Mouse (Mus musculus) right cerebral cortex, postnatal 14 days (tissue): ENCODE measurements around the gene Rtn4rl1.

ENCODE experiments used
- DNase-seq: peaks from one replicate; pipeline ENCODE4 v3.0.0; 2022

Gene Rtn4rl1

DNA sequence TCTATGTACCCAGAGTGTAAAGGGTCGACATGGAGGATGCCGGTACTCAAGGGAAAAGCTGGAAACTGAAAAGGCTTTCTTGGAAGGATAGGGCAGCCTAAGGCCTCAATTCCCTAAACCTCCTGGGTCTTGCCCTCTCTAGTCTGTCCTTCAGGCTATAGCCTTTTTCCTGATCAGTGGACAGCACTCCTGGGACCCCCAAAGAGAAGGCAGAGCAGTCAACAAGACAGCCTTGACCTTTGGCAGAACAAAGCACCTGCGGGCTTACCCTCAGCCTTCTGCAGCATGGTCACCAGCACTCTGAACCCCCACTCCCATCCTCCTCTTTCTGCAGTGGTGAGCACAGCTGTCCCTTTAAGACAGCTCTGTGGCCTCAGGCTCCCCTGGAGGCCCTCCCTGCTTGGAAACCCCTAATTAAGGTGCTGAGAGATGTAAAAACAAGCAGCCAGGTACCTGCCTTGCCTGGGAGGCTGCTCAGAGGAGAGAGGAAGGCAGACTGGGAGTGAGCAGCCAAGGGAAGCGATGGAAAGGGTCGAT, 2.6 kb upstream of the Rtn4rl1 start, which contains the start of gene Dph1:
Gene Dph1 (minus strand): TSS at position 337 of the 537 bp plus-strand sequence.
- no peak for DNase-seq

GRCm38 (mm10) chr11:75191841-75192240, 1.7 kb upstream of the Rtn4rl1 start:
- DNase-seq = no peak

DNA sequence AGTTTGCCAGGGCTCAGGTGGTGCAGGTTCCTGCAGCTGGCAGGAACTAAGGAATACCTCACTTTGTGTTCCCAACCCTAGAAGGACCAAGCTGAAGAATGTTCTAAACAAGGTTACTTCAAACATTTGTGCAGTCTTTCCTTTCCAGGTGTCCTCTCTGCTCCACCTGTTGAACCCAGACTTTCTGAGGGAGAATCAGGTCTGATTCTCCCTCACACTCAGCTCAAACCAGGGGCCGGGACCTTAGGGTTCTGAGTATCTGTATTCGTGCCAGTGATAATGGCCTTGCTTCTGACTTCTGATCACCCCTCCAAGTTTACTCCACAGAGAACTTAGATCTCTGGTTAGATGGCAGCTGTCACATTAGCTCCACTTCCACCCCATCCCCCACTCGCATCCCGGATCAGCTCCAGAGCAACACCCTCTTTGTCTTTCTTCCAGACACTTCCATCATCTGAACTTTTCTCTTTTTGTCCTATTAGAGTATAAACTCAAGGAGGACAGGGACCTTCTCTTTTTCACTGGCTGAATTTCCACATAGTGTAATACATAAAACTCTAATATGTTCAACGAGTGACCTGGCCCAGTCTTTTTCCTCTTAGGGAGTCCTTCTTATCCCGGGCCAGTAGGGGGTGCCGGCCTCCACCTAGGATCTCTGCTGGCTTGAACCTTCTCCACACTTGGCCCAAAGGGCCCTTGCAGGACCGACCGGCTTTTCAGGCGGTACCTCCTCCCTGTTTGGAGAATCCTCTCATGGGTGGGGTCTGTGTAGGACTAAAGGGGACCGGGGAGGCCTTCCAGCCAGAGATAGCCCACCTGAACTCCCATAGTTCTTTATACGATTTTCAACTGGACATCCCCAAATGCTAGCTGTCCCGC, 1.0 kb upstream of the Rtn4rl1 start:
- DNase-seq = peak; percentile 78

- no peak for DNase-seq
Measured at GRCm38 (mm10) chr11:75194121-75194849, 702 bp downstream of the Rtn4rl1 start.

GRCm38 (mm10) chr11:75194850-75195461, 1.4 kb downstream of the Rtn4rl1 start:
- peak; percentile 63 for DNase-seq

- DNase-seq = no peak
Measured at GRCm38 (mm10) chr11:75196131-75196530, 2.5 kb downstream of the Rtn4rl1 start.

DNA sequence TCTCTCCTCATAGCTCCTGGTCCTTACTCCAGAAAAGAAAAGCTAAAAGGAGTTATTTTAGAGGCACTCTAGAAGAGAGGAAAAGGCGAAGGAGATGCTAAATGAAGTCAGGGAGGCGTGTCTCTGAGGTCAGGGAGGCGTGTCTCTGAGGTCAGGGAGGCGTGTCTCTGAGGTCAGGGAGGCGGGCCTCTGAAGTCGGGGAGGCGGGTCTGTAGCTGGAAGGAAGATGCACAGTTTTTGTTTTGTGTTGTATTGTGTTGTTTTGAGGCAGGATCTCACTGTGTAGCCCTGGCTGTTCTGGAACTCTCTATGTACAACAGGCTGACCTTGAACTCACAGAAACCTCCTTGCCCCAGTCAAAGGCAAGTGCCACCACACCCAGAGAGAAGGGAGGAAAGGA, 4.4 kb downstream of the Rtn4rl1 start:
- no peak for DNase-seq

DNA sequence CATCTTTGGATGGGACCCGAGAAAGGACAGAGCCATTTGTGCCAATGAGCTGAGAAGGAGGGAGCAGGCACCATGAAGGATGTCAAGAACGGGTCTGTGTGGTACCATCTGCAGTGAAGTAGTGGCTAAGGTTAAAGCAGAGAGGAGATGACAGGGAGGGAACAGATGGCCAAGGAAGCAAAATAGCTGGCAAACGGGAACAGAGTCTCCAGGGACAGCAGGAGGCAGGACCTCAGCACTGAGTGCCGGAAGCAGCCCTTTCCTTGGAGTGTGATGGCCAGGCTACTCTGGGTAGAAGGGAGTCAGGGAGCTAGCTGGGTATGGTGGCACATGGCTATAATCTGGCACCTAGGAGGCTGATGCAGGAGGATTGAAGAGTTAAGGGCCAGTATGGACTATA, 5.2 kb downstream of the Rtn4rl1 start:
- no peak for DNase-seq

DNA sequence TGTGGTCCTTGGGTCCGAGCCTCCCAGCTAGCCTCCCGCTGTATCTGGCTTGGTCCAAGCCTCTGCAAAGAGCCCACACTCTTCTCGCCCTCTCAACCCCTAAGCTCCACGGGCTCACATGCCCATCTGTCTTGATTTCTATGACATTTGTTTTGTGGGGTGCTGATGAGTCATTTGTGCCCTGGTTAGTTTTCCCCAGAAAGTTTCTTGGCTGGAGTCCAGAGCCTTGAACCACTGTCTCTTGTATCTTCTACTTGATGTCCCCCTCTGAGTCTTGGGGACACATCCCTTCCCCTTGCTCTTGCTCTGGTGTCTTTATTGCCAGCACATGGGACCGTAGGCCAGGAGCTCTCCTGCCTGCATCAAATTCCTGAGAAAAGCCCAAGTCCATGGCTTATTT, 6.4 kb downstream of the Rtn4rl1 start:
- DNase-seq = no peak

DNA sequence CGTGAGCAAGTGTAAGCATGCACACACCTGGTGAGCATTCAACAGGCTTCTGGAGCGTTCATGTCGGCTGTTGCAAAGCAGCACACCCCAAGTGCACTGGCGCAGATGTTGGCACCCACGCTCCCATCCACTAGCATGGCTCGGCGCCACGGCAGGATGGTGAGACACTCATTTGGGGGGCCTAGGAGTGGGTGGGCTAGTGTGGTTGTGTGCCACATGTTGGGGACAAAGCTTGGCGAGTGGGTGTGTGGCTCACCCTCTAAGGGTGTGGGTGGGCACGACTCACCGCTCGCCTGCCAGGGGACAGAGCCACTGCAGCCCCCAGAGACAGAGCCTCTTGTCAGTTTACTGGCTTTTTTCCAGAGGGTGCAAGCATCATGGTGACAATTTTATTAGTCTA, 7.4 kb downstream of the Rtn4rl1 start:
- peak; percentile 63 for DNase-seq

DNA sequence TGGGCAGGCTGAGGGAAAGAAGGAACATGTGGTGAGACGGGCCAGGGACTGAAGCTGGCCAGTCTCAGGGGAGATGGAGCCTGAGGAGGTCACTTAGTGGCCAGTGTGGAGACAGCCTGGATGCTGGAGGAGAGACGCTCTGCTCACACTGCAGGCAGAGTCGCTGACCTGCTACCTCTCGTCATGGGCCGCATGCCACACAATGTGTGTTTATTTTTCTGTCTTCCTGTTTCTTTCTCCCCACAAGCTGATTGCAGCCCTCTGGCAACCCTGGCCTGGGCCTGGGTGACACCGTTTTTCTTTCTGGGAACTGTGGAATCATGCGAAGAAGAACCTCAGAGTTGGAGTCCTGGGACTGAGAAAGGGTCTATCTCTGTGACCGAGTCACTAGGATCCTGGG, 8.1 kb downstream of the Rtn4rl1 start:
- DNase-seq = no peak

GRCm38 (mm10) chr11:75203926-75204325, 10.3 kb downstream of the Rtn4rl1 start:
- DNase-seq = no peak

DNA sequence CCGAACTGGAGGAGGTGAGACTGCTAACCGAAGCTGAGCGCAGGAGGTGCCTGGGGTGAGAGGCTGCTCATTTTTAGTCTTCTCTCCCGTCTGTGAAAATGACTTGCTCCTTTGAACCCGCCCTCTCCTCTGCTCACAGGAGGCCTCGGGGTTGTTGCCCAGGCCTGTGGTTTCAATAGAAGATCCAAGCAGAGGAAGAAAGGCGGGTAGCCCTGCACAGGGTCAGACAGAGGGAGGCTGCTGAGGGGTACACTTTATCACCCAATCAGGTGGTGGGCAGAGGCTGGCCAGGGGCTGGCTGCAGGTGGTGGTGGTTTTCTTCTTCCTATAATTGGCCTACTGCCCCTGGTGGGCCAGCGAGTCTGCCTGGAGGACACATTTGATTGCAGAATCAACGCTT, 10.9 kb downstream of the Rtn4rl1 start:
- DNase-seq = no peak

GRCm38 (mm10) chr11:75206347-75206746, 12.8 kb downstream of the Rtn4rl1 start:
- DNase-seq = no peak

DNA sequence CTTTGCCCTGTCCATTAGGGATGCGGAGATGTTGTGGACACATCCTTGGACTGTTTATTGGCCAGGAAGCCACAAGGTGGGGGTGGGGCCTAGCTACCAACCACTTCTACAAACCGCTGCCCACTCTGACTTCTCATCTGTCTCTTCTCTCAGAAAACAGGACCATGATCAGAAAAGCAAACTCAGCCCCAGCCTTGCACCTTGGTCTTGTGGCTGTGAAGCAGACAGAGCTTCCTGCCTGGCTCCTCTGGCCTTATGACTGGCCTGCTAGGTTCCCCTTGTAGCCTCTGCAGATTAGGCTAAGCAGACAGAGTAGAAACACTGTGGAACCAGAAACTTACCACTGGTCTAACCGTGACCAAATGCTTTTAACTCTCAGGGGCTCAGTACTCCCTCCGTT, 15.8 kb downstream of the Rtn4rl1 start:
- no peak for DNase-seq

DNA sequence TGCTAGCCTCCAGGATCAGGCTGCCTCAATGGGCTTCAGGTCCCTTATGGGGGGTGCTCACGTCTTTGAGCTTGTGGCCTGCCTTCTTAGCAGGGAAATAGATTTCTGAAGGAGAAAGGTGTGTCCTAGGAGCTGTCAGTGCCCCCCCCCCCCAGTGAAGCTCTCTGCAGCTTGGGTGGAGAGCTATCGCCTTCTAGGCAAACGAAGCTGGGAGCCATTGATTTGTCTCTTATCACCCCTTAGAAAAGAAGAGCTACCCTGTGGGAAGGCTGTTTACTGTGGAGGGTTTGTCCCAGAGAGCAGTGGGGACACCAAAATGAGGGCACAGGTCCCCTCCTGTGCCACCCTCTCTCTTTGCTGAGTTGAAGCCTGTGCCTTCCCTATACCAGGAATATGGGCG, 16.5 kb downstream of the Rtn4rl1 start:
- DNase-seq = no peak

DNA sequence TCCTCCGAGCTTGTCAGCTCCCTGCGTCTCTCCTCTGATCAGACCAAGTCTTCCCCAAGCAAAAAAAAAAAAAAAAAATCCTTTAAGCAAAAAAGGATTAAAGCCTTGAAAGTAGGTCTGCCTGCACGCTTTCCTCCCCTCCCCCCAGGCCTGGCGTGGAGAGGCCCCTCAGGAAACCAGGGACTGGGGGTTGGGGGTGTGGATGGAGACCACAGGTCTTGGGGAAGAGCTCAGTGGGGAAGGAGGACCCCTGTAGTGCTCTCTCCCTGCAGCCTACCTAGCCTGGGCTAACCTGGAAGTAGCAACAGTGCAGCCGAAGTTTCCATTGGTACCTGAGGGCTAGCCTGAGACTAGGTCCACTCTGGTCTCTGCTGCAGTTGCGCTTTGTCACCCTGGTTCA, 17.2 kb downstream of the Rtn4rl1 start:
- DNase-seq = no peak

GRCm38 (mm10) chr11:75212031-75212667, 18.6 kb downstream of the Rtn4rl1 start:
- DNase-seq = peak; percentile 57

- DNase-seq = no peak
Measured at GRCm38 (mm10) chr11:75212876-75213275, 19.3 kb downstream of the Rtn4rl1 start.

DNA sequence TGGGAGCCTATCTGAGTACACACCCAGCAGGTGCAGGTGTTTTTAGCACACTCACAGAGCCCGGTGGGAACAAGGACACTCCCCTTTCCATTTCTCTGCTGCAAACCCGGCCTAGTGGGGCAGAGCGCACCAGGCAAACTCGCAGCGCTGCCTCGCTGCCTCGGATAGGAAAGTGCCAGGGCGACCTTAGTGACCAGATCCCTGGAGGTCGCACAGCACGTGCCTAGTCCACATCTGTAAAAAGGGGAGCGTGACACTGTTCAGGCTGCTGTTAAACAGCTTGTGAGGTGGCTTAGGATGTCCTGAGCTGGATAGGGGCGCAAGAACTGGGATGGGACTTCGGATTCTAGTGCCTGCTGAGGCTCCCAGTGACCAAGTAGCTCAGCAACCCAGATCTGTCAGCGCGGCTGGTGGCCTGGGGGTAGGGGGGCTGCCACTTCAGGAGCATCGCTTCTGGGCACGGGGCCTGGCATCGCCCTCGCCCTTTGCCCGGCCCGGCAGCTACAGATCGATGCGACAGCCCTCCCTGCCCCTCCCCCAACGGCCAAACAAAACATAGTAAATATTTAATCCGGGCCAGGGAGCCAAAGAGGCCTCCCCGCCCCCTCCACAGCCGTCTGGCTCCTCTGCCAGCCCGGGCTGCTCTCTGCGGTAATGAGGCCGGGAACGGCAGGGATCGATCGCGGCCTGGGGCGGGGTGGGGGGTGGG, 19.9 kb downstream of the Rtn4rl1 start:
- peak; percentile 41 for DNase-seq

DNA sequence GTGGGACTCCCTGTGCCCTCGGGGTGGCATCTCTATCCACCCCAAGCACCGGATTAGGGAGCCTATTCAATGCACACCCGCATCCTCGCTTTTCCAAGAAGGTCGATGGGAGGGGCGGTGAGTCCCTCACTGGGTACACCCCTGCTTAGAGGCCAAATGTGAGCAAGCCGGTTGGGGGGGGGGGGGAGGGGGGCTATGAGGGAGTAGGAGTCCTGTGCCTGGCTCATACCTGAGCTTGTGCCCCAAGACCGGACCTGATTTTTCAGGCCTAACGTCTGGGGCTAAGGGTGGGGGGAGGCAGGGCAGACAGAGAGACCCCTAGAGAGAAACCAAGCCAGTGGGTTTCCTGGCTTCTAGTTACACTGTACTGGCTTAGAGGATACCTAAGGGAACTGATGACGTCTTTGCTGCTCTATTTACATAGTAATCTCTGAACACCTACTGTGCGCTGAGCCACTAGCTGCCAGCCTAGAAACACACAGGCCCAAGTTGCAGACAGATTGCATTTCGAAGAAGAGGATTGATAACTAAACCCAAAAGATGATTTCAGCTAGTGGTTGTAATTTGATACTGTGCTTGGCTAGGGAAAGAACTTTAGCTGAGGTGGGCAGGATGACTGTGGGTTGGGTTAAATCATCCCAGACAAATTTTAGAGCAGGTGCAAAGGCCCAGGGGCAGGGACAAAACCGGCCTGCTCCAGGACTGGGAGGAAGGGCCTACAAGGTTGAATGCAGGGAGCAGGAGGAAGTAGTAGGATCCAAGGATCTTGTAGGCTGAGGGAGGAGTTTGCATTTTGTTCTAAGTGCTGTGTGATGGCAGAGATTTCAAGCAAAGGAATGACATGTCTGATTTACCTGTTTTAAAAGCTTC, 20.7 kb downstream of the Rtn4rl1 start:
- DNase-seq = no peak
